Mouse (Mus musculus) spleen, adult 12 weeks (tissue): ENCODE results near the gene Vmn1r100.
"Not testable (repeated sequence)": the region's sequence is repeated elsewhere in the genome, so short reads cannot be mapped to it uniquely, and the experiment has no call there.

Experiments
- DNase-seq: peaks from one replicate; pipeline ENCODE4 v3.0.0; 2022; ENCODE audit warnings: low spot score

Vmn1r100 gene

GRCm38 (mm10) chr7:20417642-20418041, at the start of gene Vmn1r100:
Gene Vmn1r100 (plus strand): TSS chr7:20417942.
- not testable (repeated sequence) for DNase-seq

- DNase-seq = not testable (repeated sequence)
Measured at GRCm38 (mm10) chr7:20375310-20375709, 42.4 kb upstream of the Vmn1r100 start, which contains the start of gene Gm5728. Gene Gm5728 (minus strand): TSS chr7:20375410.

GRCm38 (mm10) chr7:20442493-20442892, 24.8 kb downstream of the Vmn1r100 start, which contains the start of gene Vmn1r101:
Gene Vmn1r101 (minus strand): TSS chr7:20442593.
- not testable (repeated sequence) for DNase-seq
